Mouse (Mus musculus): ENCODE measurements around the gene Kat8. TPM values are rescaled to one million over a fixed set of nuclear protein-coding genes. Genes with fewer than 3 reads are reported as not detected.
A peak's percentile ranks its signal among the peaks of the same experiment; 100 is the strongest.
"Not testable (repeated sequence)": the region's sequence is repeated elsewhere in the genome, so short reads cannot be mapped to it uniquely, and the experiment has no call there.

The Kat8 gene
- polyA plus RNA-seq, 1 experiment from 2014 or later = 42.8 TPM

DNA sequence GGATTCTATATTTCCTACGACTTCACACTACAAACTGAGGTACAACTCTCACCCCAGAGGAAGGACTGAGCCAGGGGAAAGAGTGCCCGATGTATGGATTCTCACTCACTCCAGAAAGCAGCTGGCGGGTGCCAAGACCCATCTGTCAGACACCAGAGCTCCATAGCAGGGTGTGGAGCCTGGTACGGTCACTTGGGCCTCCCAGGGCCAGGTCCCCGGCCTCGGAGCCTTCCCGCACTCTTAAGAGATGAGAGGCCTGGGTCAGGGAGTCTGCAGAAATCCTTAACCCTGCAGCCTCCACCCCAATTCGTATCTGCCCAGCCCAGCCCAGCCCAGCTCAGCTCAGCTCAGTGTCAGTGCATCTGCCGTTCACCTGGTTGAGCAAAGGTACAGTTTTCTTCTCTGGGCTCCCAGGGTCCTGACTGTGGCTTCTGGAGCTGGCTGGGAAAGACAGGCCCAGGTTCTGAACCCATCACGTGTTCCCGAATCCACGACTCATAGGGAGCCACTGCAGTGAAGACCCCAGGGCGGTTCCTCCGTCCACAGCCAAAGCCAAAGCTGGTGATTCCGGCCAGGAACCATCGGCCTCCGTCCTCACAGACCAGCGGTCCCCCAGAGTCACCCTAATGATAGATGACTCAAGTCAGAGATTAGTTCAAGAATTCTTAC, 24.0 kb downstream of the Kat8 start:
- H3K4me2 ChIP-seq = peak overlapping the region; percentile 97
- ATAC-seq (ENCODE audit: insufficient read depth) (no peak), DNase-seq (no peak)
- H3K4me3 ChIP-seq (ENCODE audit: low read depth, low read length) = peak overlapping the region; percentile 71
- peaks cover 3% of the 10 kb centered on the region for H3K4me1 ChIP-seq (ENCODE audit: insufficient read depth)
- H3K27me3 ChIP-seq (ENCODE audit: insufficient read depth, low read length) = no peaks in the 10 kb centered on the region
- no peaks in the 10 kb centered on the region for H3K9me3 ChIP-seq (ENCODE audit: low read depth, low read length)
- 46% methylated on average over 18 of the region's 18 CpGs for WGBS
- H3K27ac ChIP-seq (ENCODE audit: low read depth) = no peak overlapping the region
- no peaks in the 10 kb centered on the region for H3K36me3 ChIP-seq (ENCODE audit: insufficient read depth)
- TF ChIP-seq CTCF (IDR thresholded peaks at IDR 0.05; ENCODE audit: low read depth) = no peak
- H3K9ac ChIP-seq = peak overlapping the region; percentile 76

DNA sequence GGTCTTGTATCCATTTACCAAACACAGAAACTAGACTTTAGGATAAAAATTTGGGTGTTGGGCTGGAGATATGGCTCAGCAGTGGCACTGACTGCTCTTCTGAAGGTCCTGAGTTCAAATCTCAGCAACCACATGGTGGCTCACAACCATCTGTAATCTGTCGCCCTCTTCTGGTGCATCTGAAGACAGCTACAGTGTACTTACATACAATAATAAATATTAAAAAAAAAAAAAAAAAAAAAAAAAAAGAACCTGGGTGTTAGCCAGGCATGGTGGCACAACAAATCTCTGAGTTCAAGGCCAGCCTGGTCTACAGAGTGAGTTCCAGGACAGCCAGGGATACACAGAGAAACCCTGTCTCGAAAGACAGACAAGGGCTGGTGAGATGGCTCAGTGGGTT, 29.8 kb downstream of the Kat8 start:
- H3K27ac ChIP-seq (ENCODE audit: low read depth) = not testable (repeated sequence)
- 44% methylated on average over 2 of the region's 2 CpGs for WGBS

GRCm38 (mm10) chr7:127944614-127945013, 32.3 kb downstream of the Kat8 start:
- H3K27ac ChIP-seq (ENCODE audit: low read depth) = no peak overlapping the region
- ATAC-seq (ENCODE audit: insufficient read depth) (peak; percentile 75), DNase-seq (peak; percentile 63)
- H3K4me1 ChIP-seq (ENCODE audit: insufficient read depth) = no peaks in the 10 kb centered on the region
- 9% methylated on average over 23 of the region's 23 CpGs for WGBS
- H3K9ac ChIP-seq = no peak overlapping the region; the same call in 1 of the 2 replicates
- peaks cover 25% of the 10 kb centered on the region for H3K27me3 ChIP-seq (ENCODE audit: insufficient read depth, low read length)
- peak overlapping the region; percentile 17; the same call in 1 of the 2 replicates for H3K4me3 ChIP-seq (ENCODE audit: low read depth, low read length)
- peak overlapping the region; percentile 53 for H3K4me2 ChIP-seq
- H3K9me3 ChIP-seq (ENCODE audit: low read depth, low read length) = no peaks in the 10 kb centered on the region
- no peak for TF ChIP-seq CTCF (IDR thresholded peaks at IDR 0.05; ENCODE audit: low read depth)
- no peaks in the 10 kb centered on the region for H3K36me3 ChIP-seq (ENCODE audit: insufficient read depth)

More for the DNA sequence above, 29.8 kb downstream of the Kat8 start:
- H3K4me3 ChIP-seq (ENCODE audit: low read depth, low read length); H3K4me2 ChIP-seq; H3K4me1 ChIP-seq (ENCODE audit: insufficient read depth); H3K9ac ChIP-seq; DNase-seq; H3K36me3 ChIP-seq (ENCODE audit: insufficient read depth); H3K9me3 ChIP-seq (ENCODE audit: low read depth, low read length); ATAC-seq (ENCODE audit: insufficient read depth): not testable (repeated sequence)
- peaks cover 25% of the 10 kb centered on the region for H3K27me3 ChIP-seq (ENCODE audit: insufficient read depth, low read length)

GRCm38 (mm10) chr7:127946470-127947023, 34.2 kb downstream of the Kat8 start, which contains the start of gene Prss36:
Prss36 (minus strand) TSS chr7:127946725.
- no peak within 1 kb of the TSS for H3K4me3 ChIP-seq (ENCODE audit: low read depth, low read length)
- no peaks in the 10 kb centered on the region for H3K4me1 ChIP-seq (ENCODE audit: insufficient read depth)
- no peak within 1 kb of the TSS for H3K4me2 ChIP-seq
- H3K36me3 ChIP-seq (ENCODE audit: insufficient read depth) = no peaks in the 10 kb centered on the region
- WGBS = 69% methylated on average over 6 of the region's 6 CpGs
- no peaks in the 10 kb centered on the region for H3K9me3 ChIP-seq (ENCODE audit: low read depth, low read length)
- H3K27me3 ChIP-seq (ENCODE audit: insufficient read depth, low read length) = peaks cover 25% of the 10 kb centered on the region
- no peak for DNase-seq
- H3K27ac ChIP-seq (ENCODE audit: low read depth) = no peak within 1 kb of the TSS
- no peak for TF ChIP-seq CTCF (IDR thresholded peaks at IDR 0.05; ENCODE audit: low read depth)
- no peak for ATAC-seq (ENCODE audit: insufficient read depth)
- no peak within 1 kb of the TSS for H3K9ac ChIP-seq

DNA sequence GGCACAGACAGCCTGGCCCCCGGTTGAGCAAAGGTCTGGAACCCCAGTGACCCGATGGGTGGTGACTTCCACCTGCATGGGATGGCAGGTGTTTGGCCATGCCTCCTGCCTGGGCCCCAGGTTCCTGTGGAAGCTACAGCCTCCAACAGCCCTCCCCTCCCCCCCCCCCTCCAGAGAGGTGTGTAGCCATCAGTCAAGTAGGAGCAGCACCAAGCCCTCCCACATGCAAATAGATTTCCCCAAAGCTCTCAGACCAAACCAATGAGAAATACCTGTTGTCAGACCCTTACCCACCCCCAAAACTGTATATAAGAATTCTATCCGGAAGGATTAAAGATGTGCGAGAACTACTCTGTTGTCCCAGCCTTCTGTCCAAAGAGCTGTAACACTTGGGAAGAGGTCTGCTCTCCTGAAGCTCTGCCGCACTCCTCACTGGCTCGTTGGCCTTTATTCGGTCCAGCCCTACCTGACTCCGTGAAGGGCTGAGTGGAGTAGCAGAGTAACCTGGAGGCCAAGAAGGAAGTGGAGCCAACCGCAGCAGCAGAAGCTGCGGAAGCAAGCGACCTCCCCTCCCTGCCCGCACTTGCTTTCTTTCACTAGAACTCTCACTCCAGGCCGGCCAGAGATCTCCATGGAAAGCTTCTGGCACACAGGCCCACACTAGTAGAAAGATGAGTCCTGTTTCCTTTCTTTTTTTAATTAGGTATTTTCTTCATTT, 40.7 kb downstream of the Kat8 start:
- 33% methylated on average over 13 of the region's 13 CpGs for WGBS
- no peak for DNase-seq
- Histone ChIP-seq H3K4me3 (ENCODE audit: low read depth, low read length) (no peak overlapping the region), H3K36me3 (ENCODE audit: insufficient read depth) (no peaks in the 10 kb centered on the region), H3K4me2 (no peak overlapping the region), H3K27me3 (ENCODE audit: insufficient read depth, low read length) (no peaks in the 10 kb centered on the region), H3K4me1 (ENCODE audit: insufficient read depth) (no peaks in the 10 kb centered on the region), H3K9me3 (ENCODE audit: low read depth, low read length) (no peaks in the 10 kb centered on the region), H3K27ac (ENCODE audit: low read depth) (no peak overlapping the region), H3K9ac (no peak overlapping the region)
- TF ChIP-seq CTCF (IDR thresholded peaks at IDR 0.05; ENCODE audit: low read depth) = no peak
- ATAC-seq (ENCODE audit: insufficient read depth) = no peak

DNA sequence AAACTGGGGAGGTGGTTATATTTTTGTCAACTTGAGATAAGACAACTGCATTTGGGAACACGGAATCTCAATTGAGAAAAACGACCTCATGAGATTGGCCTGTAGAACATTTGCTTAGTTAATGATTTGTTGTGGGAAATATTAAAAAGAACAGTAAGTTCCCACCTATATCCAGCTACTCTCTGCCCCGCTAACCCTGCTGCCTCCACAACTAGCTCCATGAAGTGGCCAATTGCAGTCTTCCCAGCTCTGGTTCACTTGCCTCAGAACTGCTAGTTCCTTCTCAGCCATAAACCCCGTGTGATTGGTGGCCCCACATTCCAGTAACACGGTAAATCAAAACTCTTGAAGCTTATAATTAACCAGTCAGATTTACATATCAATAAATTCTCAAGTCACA, 47.0 kb downstream of the Kat8 start:
- WGBS = 48% methylated on average over 5 of the region's 5 CpGs
- Histone ChIP-seq H3K9ac (no peak overlapping the region), H3K27me3 (ENCODE audit: insufficient read depth, low read length) (no peaks in the 10 kb centered on the region), H3K4me3 (ENCODE audit: low read depth, low read length) (no peak overlapping the region), H3K9me3 (ENCODE audit: low read depth, low read length) (no peaks in the 10 kb centered on the region), H3K36me3 (ENCODE audit: insufficient read depth) (no peaks in the 10 kb centered on the region), H3K27ac (ENCODE audit: low read depth) (no peak overlapping the region), H3K4me2 (no peak overlapping the region), H3K4me1 (ENCODE audit: insufficient read depth) (no peaks in the 10 kb centered on the region)
- no peak for ATAC-seq (ENCODE audit: insufficient read depth)
- TF ChIP-seq CTCF (IDR thresholded peaks at IDR 0.05; ENCODE audit: low read depth) = no peak
- DNase-seq = no peak

GRCm38 (mm10) chr7:127966371-127966918, 54.1 kb downstream of the Kat8 start:
- Histone ChIP-seq H3K4me3 (ENCODE audit: low read depth, low read length) (peak overlapping the region; percentile 96), H3K4me2 (peak overlapping the region; percentile 72), H3K36me3 (ENCODE audit: insufficient read depth) (peaks cover 21% of the 10 kb centered on the region), H3K9ac (peak overlapping the region; percentile 99), H3K27me3 (ENCODE audit: insufficient read depth, low read length) (no peaks in the 10 kb centered on the region), H3K4me1 (ENCODE audit: insufficient read depth) (peaks cover 7% of the 10 kb centered on the region; the same call in 1 of the 2 replicates), H3K27ac (ENCODE audit: low read depth) (peak overlapping the region; percentile 99), H3K9me3 (ENCODE audit: low read depth, low read length) (no peaks in the 10 kb centered on the region)
- TF ChIP-seq CTCF (IDR thresholded peaks at IDR 0.05; ENCODE audit: low read depth) = no peak
- DNase-seq (peak; percentile 40), ATAC-seq (ENCODE audit: insufficient read depth) (no peak)
- 4% methylated on average over 10 of the region's 10 CpGs for WGBS
